Mouse (Mus musculus) lung, postnatal 0 days (tissue): Measurements from ENCODE around the gene Dlg2. TPM values are rescaled to one million over a fixed set of nuclear protein-coding genes. Genes with fewer than 3 reads are reported as not detected.

Experiments used
- ATAC-seq: fragments of 200-750 bp; cut with Nextera tagmentation; 2 replicates; pipeline ENCODE4 v1.8.0; 2017; ENCODE audit warnings: moderate library complexity
- DNase-seq: peaks from one replicate; pipeline ENCODE4 v3.0.0-alpha.2; 2016; ENCODE audit warnings: low spot score
- H3K27ac ChIP-seq: fragments of 300-500 bp; sonication (generic); 2 replicates; pipeline ENCODE4 v1.5.1; 2014; ENCODE audit warnings: antibody characterized with exemption, mild to moderate bottlenecking, low read length, mixed read lengths
- H3K27me3 ChIP-seq: fragments of 300-500 bp; sonication (generic); replicated peaks from 2 replicates; pipeline ENCODE4 v1.6.1; 2014; ENCODE audit warnings: low read length, mixed read lengths; ENCODE audit not compliant: insufficient read depth
- H3K36me3 ChIP-seq: fragments of 300-500 bp; sonication (generic); 2 replicates; pipeline ENCODE4 v1.6.1; 2014; ENCODE audit warnings: low read length, mixed read lengths; ENCODE audit not compliant: insufficient read depth
- H3K4me1 ChIP-seq: fragments of 300-500 bp; sonication (generic); 2 replicates; pipeline ENCODE4 v1.6.1; 2014; ENCODE audit warnings: antibody characterized with exemption, low read depth, low read length, mixed read lengths; ENCODE audit not compliant: insufficient read depth
- H3K4me2 ChIP-seq: fragments of 300-500 bp; sonication (generic); replicated peaks from 2 replicates; pipeline ENCODE4 v1.6.1; 2014; ENCODE audit warnings: low read depth, mild to moderate bottlenecking, low read length, moderate library complexity, mixed read lengths
- H3K4me3 ChIP-seq: fragments of 300-500 bp; sonication (generic); 2 replicates; pipeline ENCODE4 v1.5.1; 2014; ENCODE audit warnings: low read depth, low read length
- H3K9ac ChIP-seq: fragments of 300-500 bp; sonication (generic); replicated peaks from 2 replicates; pipeline ENCODE4 v1.6.1; 2014; ENCODE audit warnings: low read depth, mild to moderate bottlenecking
- H3K9me3 ChIP-seq: fragments of 300-500 bp; sonication (generic); 2 replicates; pipeline ENCODE4 v1.6.1; 2016; ENCODE audit warnings: low read length, mixed read lengths
- CTCF ChIP-seq: IDR thresholded peaks from 2 replicates; pipeline ENCODE4 v1.5.1; 2016; ENCODE audit warnings: antibody characterized with exemption, mild to moderate bottlenecking
- EP300 ChIP-seq: IDR thresholded peaks from 2 replicates; pipeline ENCODE4 v1.6.1; 2016; ENCODE audit warnings: antibody characterized with exemption, mild to moderate bottlenecking, control low read depth
- WGBS: fragments of 180-500 bp; shearing (Covaris S2); extraction: QIAGEN DNeasy Blood & Tissue Kit; methylation state at CpG from one replicate; pipeline ENCODE4 v1.1.7; 2014; 5-methylcytosine and 5-hydroxymethylcytosine counted together
- polyA plus RNA-seq: library from polyadenylated mRNA; unstranded; fragments of >200 nt; fragmentation: Nextera tagmentation; extraction: Ambion mirVana; gene quantifications from 2 replicates; pipeline ENCODE4 v1.2.1, GENCODE M21; 2015

The Dlg2 gene
- polyA plus RNA-seq, 1 experiment from 2014 or later, result 0.43 TPM

DNA sequence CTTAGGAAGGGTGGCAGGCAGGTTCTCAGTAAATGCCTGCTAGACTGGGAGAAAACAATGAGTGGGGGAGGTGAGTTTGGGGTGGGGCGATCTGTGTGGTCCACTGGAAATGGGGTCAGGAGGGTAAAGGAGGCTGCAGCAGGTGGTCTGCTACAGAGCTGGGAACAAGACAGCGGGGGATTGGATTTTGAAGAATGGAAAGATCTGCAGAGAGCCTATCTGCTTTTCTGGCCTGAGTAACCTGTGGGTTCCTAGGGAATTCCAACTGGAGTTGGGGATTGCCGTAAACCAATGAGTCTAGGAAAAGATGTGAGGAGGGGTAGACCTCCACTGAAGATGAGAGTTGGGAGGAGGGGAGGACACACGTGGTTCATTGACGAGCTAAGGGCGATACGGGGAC lies 92.7 kb downstream of the Dlg2 start:
- no peaks in the 10 kb centered on the region for H3K4me1 ChIP-seq
- no peaks in the 10 kb centered on the region for H3K27me3 ChIP-seq
- WGBS, result 29% methylated on average over 7 of the region's 7 CpGs
- H3K4me2 ChIP-seq, result no peak overlapping the region
- H3K4me3 ChIP-seq, result no peak overlapping the region
- DNase-seq (no peak), ATAC-seq (no peak)
- no peak overlapping the region for H3K9ac ChIP-seq
- no peaks in the 10 kb centered on the region for H3K9me3 ChIP-seq
- no peak overlapping the region for H3K27ac ChIP-seq
- H3K36me3 ChIP-seq, result no peaks in the 10 kb centered on the region
- TF ChIP-seq EP300, result no peak
- TF ChIP-seq CTCF, result no peak

DNA sequence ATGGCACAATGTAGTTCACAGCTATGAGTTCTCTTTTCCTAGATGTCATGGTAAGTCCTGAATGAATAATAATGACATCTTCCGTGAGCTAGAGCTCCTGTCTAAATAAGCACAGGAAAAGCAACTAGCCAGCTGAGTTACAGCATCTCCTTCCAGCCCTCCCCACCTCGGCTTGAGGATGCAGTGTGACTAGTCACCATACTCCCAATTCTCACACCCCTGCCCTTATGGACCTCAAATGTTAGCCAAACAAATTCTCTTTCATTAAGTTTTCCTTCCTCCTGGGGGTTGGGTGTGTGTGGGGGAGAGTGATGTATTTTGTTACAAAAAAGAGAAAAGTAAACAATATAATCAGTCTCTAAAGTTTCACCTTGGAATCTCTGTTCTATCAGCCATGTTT lies 111.3 kb downstream of the Dlg2 start:
- no peak for TF ChIP-seq EP300
- no peak for TF ChIP-seq CTCF
- H3K4me3 ChIP-seq, result no peak overlapping the region
- 26% methylated on average over 2 of the region's 2 CpGs for WGBS
- no peaks in the 10 kb centered on the region for H3K36me3 ChIP-seq
- ATAC-seq, result no peak
- H3K27me3 ChIP-seq, result no peaks in the 10 kb centered on the region
- no peak overlapping the region for H3K9ac ChIP-seq
- H3K4me1 ChIP-seq, result no peaks in the 10 kb centered on the region
- no peak overlapping the region for H3K27ac ChIP-seq
- H3K4me2 ChIP-seq, result no peak overlapping the region
- H3K9me3 ChIP-seq, result no peaks in the 10 kb centered on the region
- no peak for DNase-seq

DNA sequence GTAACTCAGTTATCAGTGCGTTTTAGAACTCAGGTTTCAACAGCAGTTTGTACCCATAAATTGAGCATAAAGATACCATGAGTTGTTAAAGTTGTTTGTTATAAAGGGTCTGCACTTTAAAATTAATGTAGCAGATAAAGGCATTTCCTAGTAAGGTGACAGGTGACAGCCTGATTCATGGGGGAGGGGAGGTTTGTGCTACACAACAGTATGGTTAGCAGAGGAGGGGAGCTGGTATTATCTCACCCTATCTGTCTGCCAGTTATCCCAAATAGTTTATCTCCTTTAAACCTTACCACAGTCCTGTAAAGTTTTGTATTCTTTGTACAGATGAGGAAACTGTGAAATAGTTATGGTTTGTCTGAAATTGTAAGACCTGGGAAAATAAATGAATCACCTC lies 111.8 kb downstream of the Dlg2 start:
- 67% methylated on average over 1 of the region's 1 CpGs for WGBS
- Histone ChIP-seq H3K36me3 (no peaks in the 10 kb centered on the region), H3K4me2 (no peak overlapping the region), H3K4me3 (no peak overlapping the region), H3K27me3 (no peaks in the 10 kb centered on the region), H3K9me3 (no peaks in the 10 kb centered on the region), H3K9ac (no peak overlapping the region), H3K27ac (no peak overlapping the region), H3K4me1 (no peaks in the 10 kb centered on the region)
- DNase-seq, result no peak
- ATAC-seq, result no peak
- TF ChIP-seq EP300, result no peak
- TF ChIP-seq CTCF, result no peak

DNA sequence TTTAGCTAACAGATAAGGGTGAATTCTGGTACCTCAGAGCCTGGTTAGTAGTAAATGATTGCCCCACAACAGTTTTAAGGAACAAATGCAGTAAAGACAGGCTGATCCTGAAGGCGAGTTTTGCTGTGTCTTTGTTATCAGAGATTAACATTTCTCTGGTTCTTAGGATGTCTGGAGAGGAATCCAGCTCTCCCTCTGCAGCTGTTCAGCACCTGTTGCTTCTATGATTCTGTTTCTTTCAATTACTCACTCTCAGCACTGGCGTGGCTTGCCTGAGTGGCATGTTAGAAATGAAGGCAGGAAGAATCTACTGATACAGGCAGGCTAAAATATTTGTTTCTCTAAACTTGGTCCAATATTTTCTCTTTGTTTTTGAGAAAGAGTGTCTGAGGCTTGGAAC lies 133.3 kb downstream of the Dlg2 start:
- no peak for ATAC-seq
- Histone ChIP-seq H3K27me3 (no peaks in the 10 kb centered on the region), H3K27ac (no peak overlapping the region), H3K4me3 (no peak overlapping the region), H3K9me3 (no peaks in the 10 kb centered on the region), H3K4me1 (no peaks in the 10 kb centered on the region), H3K4me2 (no peak overlapping the region), H3K9ac (no peak overlapping the region), H3K36me3 (no peaks in the 10 kb centered on the region)
- TF ChIP-seq CTCF (no peak), EP300 (no peak)
- WGBS, result 50% methylated on average over 2 of the region's 2 CpGs
- no peak for DNase-seq

DNA sequence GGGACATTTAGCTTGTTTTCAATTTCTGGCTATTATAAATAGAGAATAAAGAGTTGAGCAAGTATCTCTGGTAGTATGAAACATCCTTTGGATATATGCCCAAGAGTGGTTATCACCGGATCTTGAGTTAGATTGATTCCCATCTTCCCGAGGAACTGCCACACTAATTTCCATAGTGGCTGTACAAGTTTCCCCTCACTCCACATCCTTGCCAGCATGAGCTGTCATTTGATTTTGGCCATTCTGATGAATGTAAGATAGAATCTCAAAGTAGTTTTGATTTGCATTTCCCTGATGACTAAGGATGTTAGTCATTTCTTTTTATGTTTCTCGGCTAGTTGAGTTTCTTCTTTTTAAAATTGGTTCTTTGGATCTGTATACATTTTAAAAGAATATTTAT lies 154.1 kb downstream of the Dlg2 start:
- no peaks in the 10 kb centered on the region for H3K9me3 ChIP-seq
- H3K9ac ChIP-seq, result no peak overlapping the region
- WGBS, result 62% methylated on average over 3 of the region's 3 CpGs
- DNase-seq (no peak), ATAC-seq (no peak)
- no peaks in the 10 kb centered on the region for H3K27me3 ChIP-seq
- no peak overlapping the region for H3K27ac ChIP-seq
- no peaks in the 10 kb centered on the region for H3K36me3 ChIP-seq
- no peak overlapping the region for H3K4me2 ChIP-seq
- no peak overlapping the region for H3K4me3 ChIP-seq
- no peaks in the 10 kb centered on the region for H3K4me1 ChIP-seq
- TF ChIP-seq CTCF (no peak), EP300 (no peak)

DNA sequence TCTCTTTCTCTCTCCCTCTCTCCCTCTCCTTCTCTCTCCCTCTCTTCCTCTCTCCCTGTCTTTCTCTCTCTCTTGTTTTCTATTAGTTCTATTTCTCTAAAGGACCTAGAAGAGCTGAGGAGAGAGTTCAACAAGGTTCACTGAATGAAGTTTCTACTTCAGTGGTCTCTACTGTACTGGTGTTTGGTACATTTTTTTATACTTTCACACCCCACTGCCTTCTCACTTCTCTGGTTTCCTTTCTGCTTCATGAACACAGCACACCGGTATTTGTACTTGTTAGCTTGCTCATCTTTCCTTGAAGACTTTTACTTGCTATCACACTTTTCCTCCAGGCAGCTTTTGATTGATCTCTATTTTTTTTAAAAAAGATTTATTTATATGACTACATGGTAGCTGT lies 173.0 kb downstream of the Dlg2 start:
- TF ChIP-seq EP300 (no peak), CTCF (no peak)
- H3K27me3 ChIP-seq, result no peaks in the 10 kb centered on the region
- 89% methylated on average over 1 of the region's 1 CpGs for WGBS
- H3K27ac ChIP-seq, result no peak overlapping the region
- no peaks in the 10 kb centered on the region for H3K36me3 ChIP-seq
- H3K4me1 ChIP-seq, result no peaks in the 10 kb centered on the region
- H3K4me3 ChIP-seq, result no peak overlapping the region
- H3K4me2 ChIP-seq, result no peak overlapping the region
- no peak overlapping the region for H3K9ac ChIP-seq
- ATAC-seq, result no peak
- DNase-seq, result no peak
- H3K9me3 ChIP-seq, result no peaks in the 10 kb centered on the region

DNA sequence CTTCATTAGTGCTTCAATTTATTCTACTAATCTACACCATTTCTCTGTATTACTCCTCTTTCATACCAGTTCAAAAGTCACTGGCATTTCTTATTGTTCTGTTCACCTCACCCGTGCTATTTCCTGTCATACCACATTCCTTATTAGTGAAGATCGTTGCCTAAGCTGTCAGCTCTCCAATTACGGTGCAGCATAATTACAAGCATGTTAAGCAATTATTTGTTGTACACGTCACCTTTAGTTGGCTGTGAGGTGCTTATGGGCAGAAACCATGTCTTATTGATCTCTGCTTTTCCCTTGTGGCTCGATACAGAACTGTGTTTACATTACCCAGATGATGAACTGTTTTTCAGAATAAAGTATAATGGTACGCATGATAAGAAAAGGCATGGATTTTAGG lies 174.7 kb downstream of the Dlg2 start:
- Histone ChIP-seq H3K4me1 (no peaks in the 10 kb centered on the region), H3K9me3 (no peaks in the 10 kb centered on the region), H3K36me3 (no peaks in the 10 kb centered on the region), H3K27ac (no peak overlapping the region), H3K27me3 (no peaks in the 10 kb centered on the region), H3K4me3 (no peak overlapping the region), H3K9ac (no peak overlapping the region), H3K4me2 (no peak overlapping the region)
- TF ChIP-seq EP300 (no peak), CTCF (no peak)
- WGBS, result 48% methylated on average over 6 of the region's 6 CpGs
- DNase-seq (no peak), ATAC-seq (no peak)
